Mouse (Mus musculus): Measurements from ENCODE around the gene Phf13.

- TF ChIP-seq CTCF (conservative IDR thresholded peaks at IDR 0.05; ENCODE audit: low read length) (no peak), NANOG (IDR thresholded peaks at IDR 0.05; ENCODE audit: borderline replicate concordance, low read length) (no peak), POU5F1 (IDR thresholded peaks at IDR 0.05; ENCODE audit: borderline replicate concordance, low read length) (no peak)
Measured at GRCm38 (mm10) chr4:152008148-152008500, 12.1 kb upstream of the Phf13 start.

Measured in E14TG2a.4 (cell line).